Mouse (Mus musculus) embryonic stem cell, embryonic (primary cell): ENCODE measurements around the gene Bhlha15.

Experiments used
- CTCF ChIA-PET, 4 experiments: fragments of 300-600 bp in 2 of 4; fragments of 350-600 bp in 2 of 4; sonication (Branson Sonifier 250); formaldehyde crosslinking; loops; one replicate each; lab custom pipeline; 2022; ENCODE audit warnings: inconsistent platforms in 2 of 4; lab: Charles Lee
- POLR2A ChIA-PET, 4 experiments: fragments of 300-600 bp in 2 of 4; fragments of 350-600 bp in 2 of 4; sonication (Branson Sonifier 250); formaldehyde crosslinking; loops; one replicate each; lab custom pipeline; 2022; ENCODE audit warnings: antibody characterized with exemption in 4 of 4, inconsistent platforms in 1 of 4; lab: Charles Lee

The Bhlha15 gene

DNA sequence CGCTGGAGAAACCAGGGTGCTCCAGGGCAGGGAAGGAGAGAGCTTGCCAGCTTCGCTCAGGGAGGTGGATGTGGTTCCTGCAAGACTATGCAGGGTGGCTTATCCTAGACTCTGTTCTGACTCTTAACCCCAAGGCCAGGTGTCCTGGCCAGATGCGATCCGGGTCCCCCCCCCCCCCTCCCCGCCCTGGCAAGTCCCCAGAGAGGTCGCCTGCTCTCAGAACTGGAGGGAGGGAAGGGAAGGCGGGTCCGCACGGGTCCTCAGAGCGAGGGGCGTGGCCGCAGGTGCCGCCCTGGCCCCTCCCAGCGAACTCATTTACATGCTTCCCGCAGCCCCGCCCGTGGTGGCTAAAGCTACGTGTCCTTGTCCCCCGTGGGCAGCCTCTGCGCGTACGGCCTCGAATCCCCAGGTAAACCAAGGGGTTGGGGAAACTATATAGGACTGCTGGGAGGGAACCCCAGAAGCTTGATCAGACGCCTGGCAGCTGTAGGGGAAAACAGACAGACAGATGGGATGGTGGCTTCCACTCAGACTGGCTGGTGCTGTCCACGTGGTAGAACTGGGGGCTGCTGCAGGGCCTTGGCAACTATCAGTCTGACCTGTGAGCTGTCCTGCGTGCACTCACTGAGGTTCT is at the start of gene Bhlha15:
Gene Bhlha15, plus strand, starts transcription at position 337 of the 634 bp plus-strand sequence.
- CTCF ChIA-PET: interaction anchor here (0.6 to 3.8 kb wide), 11 partner anchors 13 to 289 kb away, joined by 3 to 20 read pairs (median 4); no protein-coding TSS in a partner anchor
- POLR2A ChIA-PET: interaction anchor here (0.6 to 3.2 kb wide), 17 partner anchors 8 to 197 kb away, joined by 3 to 14 read pairs (median 4); partner anchors contain the start of gene Tecpr1 (in 1 of the 4)

DNA sequence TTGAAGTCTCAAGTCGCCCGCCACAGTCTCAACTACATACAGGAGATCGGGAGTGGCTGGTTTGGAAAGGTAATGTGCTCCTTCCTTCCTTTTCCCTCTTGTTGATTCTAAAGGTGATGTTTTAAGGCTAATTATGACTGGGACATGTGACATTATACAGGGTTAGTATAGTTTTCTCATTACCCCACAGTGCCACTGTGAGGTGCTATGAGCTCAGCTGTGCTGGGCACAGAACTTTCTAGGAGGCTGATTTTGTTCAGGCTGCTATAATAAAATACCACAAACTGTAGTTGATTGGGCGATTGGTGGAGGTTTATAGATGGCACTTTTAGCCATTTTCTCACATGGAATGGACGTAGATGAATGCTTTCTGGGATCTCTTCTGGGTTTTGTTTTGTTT is 46.6 kb upstream of the Bhlha15 start:
- ChIA-PET CTCF (interaction anchor here in 3 of 4 experiments (0.8 to 2.0 kb wide), 3 partner anchors 11 to 64 kb away, joined by 3 to 7 read pairs (median 3); no protein-coding TSS in a partner anchor), POLR2A (interaction anchor here in 1 of 4 experiments (0.8 to 1.4 kb wide), 2 partner anchors 11 to 36 kb away, joined by 3 to 4 read pairs; no protein-coding TSS in a partner anchor)

DNA sequence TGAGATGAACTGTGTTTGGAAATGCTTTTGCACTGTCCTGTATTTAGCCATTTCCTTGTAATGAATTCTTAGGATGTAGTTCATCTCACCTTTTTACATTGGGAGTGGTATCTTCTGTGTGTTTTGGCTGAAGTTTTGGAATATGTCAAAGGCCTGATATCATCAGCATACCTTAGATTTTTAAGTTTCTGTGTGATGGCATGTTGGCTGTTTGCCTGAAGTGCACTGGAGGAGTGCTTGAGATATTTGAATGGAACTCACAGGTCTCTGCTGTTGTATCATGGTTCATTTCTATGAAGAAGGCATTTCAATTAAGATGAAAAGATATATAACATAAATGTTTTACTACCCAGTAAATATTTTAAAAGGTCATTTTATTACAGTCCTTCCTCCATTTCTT is 43.2 kb upstream of the Bhlha15 start:
- ChIA-PET CTCF (interaction anchor here in 1 of 4 experiments (0.7 kb wide), 1 partner anchor 29 kb away, joined by 3 read pairs; no protein-coding TSS in a partner anchor), POLR2A (interaction anchor here in 1 of 4 experiments (0.9 to 1.4 kb wide), 3 partner anchors 8 to 31 kb away, joined by 3 read pairs; no protein-coding TSS in a partner anchor)

DNA sequence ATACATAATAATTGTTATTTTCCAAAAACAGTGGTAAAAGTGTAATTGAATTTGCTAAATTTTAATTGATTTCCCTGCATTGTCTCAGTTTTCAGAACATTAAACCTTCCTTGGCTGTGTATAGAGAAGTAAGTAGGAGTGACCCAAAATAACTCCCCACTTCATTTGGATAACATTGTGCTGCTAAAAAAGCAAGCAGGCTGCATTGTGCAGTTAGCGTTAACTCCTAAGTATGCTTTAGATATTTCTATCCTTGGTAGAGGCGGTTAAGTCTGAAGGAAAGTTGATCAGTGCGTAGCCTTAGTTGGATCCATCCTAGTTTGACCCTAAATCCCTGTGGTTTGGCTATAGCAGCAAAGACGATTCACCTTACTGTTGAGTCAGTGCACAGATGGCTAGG is 40.6 kb upstream of the Bhlha15 start:
- POLR2A ChIA-PET: no interaction called here
- CTCF ChIA-PET: interaction anchor here in 2 of 4 experiments (0.6 to 0.8 kb wide), 2 partner anchors 9 to 14 kb away, joined by 3 to 4 read pairs; no protein-coding TSS in a partner anchor

DNA sequence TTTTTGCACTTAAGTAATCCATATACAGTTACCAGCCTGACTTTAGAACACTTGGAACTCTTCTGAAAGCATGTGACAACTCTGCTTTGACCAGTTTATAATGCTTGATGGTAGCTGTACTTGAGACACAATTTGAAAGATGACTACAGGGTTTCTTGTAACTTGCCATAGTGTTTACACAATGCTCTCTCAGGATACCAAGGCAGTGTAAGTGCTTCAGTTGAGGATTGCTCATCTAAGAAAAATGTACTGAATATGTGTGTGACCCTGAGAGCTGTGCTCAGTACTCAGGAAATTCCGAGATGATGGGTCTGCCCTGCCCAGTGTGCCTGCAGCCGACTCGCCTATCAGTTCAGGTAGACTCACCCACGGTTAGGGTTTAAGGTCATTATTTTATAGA is 38.8 kb upstream of the Bhlha15 start:
- CTCF ChIA-PET: interaction anchor here in 3 of 4 experiments (0.9 to 1.9 kb wide), 4 partner anchors 15 to 111 kb away, joined by 3 to 4 read pairs (median 4); no protein-coding TSS in a partner anchor
- POLR2A ChIA-PET: interaction anchor here in 3 of 4 experiments (0.6 to 1.5 kb wide), 3 partner anchors 88 to 647 kb away, joined by 3 to 4 read pairs (median 4); partner anchors contain the start of gene Ccz1 (in 1 of the 3)

DNA sequence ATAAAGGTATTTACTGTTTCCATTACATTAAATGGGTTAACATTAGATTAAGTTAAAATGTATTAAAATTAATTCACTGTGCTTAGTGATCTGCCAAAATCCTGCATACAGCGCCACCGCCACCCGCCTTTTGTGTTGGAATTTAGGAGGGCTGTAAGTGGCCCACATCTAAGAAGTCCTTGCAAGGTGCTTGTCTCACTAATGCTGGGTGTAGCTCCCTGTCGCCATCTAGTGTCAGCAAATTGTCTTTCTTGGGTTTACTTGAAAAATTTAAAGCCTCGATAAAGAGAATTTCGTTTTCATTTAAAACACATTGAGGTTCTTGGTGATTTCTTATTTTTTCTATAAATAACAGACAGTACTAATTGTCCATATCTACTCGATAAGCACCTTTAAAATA is 35.6 kb upstream of the Bhlha15 start:
- ChIA-PET POLR2A (interaction anchor here in 3 of 4 experiments (0.5 to 2.0 kb wide), 16 partner anchors 8 to 137 kb away, joined by 3 to 6 read pairs (median 4); no protein-coding TSS in a partner anchor), CTCF (interaction anchor here (0.6 to 2.7 kb wide), 35 partner anchors 10 to 483 kb away, joined by 3 to 14 read pairs (median 4); partner anchors contain the start of gene Lmtk2 (in 1 of the 4))

DNA sequence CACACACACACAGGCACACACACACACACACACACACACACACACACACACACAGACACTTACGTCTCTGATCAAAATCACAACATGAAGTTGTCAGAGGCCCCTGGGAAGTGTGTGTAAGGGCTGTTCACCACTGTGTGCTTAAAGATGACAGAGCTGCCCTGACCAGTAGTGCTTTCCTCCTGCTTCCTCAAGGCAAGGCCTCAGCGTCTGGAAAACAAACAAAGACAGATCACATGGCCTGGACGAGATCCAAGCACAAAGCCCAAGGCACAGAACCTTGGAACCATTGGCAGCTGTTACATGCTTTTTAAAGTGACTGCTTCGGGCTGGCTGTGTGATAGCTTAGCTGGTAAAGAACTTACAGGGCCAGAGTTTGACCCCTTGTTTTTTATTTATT is 31.5 kb upstream of the Bhlha15 start:
- CTCF ChIA-PET: interaction anchor here (0.5 to 1.5 kb wide), 6 partner anchors 9 to 795 kb away, joined by 3 to 4 read pairs (median 4); no protein-coding TSS in a partner anchor
- POLR2A ChIA-PET: interaction anchor here in 2 of 4 experiments (0.8 to 1.8 kb wide), 4 partner anchors 10 to 27 kb away, joined by 3 to 4 read pairs (median 4); no protein-coding TSS in a partner anchor

DNA sequence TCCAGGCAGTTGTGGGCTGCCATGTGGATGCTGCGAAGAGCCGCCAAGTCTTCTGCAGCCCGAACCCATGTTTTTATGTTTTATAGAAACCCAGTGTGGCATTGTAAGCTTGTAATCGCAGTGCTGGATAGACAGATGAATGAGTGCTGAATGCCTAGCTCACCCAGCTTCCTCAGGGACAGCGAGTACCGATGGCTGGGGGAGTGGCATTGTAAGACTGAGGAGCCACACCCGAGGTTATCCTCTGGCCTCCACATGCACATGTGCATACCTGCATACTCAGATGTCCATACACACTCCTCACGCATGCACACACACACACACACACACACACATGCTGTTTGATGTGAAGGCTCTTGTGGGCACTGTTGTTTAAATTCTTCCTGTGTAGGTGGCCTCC is 30.9 kb upstream of the Bhlha15 start:
- CTCF ChIA-PET: interaction anchor here (0.5 to 1.5 kb wide), 6 partner anchors 10 to 796 kb away, joined by 3 to 4 read pairs (median 4); no protein-coding TSS in a partner anchor
- POLR2A ChIA-PET: interaction anchor here in 2 of 4 experiments (0.6 to 1.8 kb wide), 6 partner anchors 11 to 1010 kb away, joined by 3 to 4 read pairs (median 4); no protein-coding TSS in a partner anchor

DNA sequence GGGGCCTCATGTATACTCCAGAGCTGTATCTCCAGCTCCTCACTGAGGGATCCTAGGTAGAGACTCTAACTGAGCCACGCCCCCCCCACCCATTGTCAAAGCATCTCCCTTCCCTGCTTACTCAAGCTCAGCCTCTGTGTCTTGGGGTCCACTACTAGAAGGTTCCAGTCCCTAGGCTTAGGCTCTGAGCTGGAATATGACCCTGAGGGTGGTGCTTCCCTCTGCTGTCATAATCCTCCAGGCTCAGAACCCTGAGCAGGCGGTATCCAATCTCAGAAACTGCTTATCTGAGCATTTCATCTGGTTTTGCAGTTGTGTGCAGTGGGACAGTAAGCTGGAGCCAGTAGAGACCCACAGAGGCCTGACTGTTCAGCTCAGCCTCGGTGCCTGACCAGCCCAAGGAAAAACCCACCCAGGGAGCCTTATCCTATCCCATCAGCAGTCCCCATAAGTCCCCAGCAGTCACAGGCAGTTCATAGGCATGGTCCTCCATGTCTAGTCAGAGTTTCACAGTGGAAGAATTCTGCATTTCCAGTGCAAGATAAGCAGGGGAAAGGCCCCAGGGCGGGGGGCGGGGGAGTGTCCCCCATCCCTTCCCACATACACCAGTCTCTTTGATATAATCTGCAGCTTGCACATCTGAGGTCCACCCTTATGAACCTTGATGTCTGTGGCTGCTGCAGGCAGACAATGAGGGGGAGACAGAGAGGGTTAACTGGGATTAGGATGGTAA is 27.8 kb upstream of the Bhlha15 start:
- ChIA-PET POLR2A (interaction anchor here in 2 of 4 experiments (0.5 to 2.5 kb wide), 10 partner anchors 8 to 193 kb away, joined by 3 to 7 read pairs (median 4); no protein-coding TSS in a partner anchor), CTCF (interaction anchor here (0.7 to 1.8 kb wide), 4 partner anchors 9 to 111 kb away, joined by 3 to 7 read pairs (median 4); no protein-coding TSS in a partner anchor)

DNA sequence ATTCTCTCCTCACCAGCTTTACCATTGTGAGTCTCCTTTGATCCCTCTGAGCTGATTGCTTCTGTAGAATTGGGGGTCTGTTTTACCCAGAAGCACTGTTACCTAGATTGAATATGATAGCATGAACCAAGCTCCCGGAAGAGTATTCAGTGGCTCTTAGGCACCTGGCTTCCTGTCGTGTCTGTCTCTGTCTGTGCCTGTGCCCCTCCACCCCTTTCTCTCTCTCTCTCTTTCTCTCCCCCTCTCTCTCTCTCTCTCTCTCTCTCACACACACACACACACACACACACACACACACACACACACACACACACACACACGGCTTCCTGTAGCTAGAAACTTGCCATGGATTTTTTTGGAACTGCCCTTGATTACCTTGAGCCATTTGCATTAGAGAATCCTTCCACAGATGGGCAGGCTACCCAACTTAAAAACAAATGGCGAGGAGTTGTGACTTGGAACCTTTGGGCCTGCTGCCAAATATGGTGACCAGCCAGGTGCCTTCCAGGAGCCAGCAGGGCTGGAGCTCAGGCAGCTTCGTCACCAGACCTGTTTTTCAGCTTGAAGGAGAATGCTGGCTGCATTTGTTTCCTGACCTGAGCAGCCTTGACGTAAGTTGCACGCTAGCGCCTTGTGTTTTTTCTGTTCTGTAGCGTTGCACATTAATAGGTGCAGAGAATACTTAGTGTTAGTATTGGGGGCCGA is 27.1 kb upstream of the Bhlha15 start:
- ChIA-PET POLR2A (interaction anchor here in 3 of 4 experiments (0.5 to 2.5 kb wide), 8 partner anchors 9 to 192 kb away, joined by 3 to 7 read pairs (median 4); no protein-coding TSS in a partner anchor), CTCF (interaction anchor here (0.7 to 1.8 kb wide), 5 partner anchors 10 to 122 kb away, joined by 3 to 7 read pairs (median 4); no protein-coding TSS in a partner anchor)

DNA sequence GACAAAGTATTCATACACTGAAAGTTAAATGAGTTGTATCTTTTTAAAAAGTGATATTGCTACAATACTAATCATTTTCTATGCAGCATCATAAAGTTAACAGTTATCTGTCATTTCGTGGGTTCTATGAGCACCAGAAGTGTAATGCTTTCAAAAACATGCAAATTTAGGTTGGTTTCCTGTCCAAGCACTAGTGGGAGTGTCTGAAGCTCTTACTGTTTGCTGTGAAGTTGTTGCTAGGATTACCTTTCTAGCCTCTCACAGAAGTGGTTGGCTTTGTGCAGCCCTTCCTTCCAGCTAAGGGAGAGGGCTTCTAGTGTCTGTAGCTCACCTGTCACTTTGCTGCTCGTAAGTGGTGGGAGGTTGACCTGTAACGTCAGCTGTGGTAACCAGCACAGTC is 24.3 kb upstream of the Bhlha15 start:
- ChIA-PET CTCF (interaction anchor here (0.6 to 2.2 kb wide), 5 partner anchors 9 to 138 kb away, joined by 3 to 6 read pairs (median 4); no protein-coding TSS in a partner anchor), POLR2A (interaction anchor here in 2 of 4 experiments (1.0 to 1.2 kb wide), 2 partner anchors 17 to 42 kb away, joined by 3 read pairs; no protein-coding TSS in a partner anchor)

DNA sequence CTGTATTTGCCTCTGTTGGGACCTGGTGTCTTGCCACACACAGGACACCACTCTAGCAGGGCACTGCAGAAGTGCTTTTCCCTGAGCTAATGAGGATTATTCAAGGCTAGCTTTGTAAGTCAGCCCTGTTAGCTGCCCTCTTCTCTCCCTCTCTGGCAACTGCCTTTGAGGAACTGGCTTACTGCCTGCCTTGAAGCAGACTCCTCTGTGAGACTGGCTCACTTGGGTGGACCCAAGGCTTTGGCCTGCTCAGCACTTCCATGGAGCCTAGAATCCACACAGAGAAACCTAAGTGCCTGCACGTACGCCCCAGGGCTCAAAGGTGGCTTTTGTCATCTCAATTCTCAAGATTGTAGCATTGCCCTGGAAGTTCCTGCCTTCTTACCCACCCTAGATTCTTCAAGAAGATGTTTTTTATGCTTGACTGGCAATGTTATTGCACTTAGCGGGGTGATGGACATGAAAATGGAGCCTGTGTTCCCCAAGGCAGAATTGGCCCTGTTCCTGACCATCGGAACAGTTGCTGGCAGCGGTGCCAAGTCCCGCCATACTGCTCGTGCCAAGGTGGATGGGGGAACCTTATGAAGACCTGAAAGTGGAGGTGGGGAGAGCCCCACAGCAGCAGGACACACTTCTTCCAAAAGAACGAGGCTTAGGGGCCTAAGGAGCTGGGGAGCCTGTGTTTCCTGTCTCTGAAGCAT is 20.7 kb upstream of the Bhlha15 start:
- ChIA-PET CTCF (no interaction called here), POLR2A (interaction anchor here in 1 of 4 experiments (0.6 kb wide), 1 partner anchor 183 kb away, joined by 7 read pairs; no protein-coding TSS in a partner anchor)

DNA sequence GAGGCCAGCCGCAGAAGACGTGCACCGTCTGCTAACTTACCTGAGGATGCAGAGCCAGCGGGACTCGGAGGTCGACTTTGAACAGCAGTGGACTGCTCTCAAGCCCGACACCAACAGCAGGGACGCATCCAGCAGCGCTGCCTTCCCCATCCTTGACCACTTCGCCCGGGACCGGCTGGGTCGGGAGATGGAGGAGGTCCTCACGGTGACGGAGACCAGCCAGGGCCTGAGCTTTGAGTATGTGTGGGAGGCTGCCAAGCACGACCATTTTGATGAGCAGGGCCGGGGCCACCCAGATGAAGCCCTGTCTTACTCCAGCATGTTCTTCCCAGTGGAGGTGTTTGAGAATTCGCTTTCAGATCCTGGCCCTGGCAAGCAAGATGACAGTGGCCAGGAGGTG is 16.4 kb upstream of the Bhlha15 start:
- CTCF ChIA-PET: interaction anchor here in 1 of 4 experiments (0.6 kb wide), 1 partner anchor 561 kb away, joined by 3 read pairs; no protein-coding TSS in a partner anchor
- POLR2A ChIA-PET: interaction anchor here in 1 of 4 experiments (1.2 kb wide), 1 partner anchor 17 kb away, joined by 5 read pairs; no protein-coding TSS in a partner anchor

DNA sequence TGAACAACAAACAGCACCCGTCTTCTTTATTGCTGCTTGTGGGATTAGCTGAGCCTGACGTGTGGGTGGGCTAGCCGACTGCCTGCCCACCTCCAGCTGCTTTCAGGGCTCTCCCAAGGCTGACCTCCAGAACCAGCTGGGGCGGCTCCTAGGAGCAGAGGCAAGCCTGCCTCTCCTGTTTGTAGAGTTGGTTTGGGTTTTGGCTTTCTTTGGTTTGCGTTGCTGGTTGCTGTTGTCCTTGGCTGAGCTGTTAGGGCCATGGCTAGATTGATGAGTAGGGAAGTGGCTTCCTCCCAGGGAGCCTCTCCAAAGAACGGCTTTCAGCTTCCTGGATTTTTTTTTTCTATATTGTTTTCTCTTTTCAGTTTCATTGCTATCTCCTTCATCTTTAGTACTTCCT is 11.9 kb upstream of the Bhlha15 start:
- CTCF ChIA-PET: interaction anchor here in 1 of 4 experiments (0.6 kb wide), 1 partner anchor 831 kb away, joined by 3 read pairs; no protein-coding TSS in a partner anchor
- POLR2A ChIA-PET: interaction anchor here in 2 of 4 experiments (0.7 to 1.4 kb wide), 3 partner anchors 11 to 24 kb away, joined by 3 to 6 read pairs (median 4); partner anchors contain the start of gene Bhlha15 (in 1 of the 2)

DNA sequence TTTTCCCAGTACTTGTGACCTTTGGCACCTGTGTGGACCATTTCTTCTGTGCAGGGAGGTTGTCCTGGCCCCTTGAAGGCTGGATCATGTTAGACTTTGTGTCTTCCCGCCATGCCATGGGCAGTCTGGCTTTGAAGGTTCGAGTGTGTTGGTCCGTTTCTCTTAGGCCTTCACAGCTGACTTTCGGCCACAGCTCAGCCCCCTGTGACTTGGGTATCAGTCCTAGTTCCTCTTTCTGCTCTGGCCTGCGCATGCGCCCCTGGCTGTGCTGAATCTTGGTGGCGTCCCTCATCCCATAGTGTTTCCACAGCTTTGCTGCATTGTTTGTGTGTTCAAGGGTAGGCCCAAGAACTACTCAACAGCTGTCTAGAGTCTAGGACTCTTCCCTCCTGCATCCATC is 8.8 kb upstream of the Bhlha15 start:
- POLR2A ChIA-PET: interaction anchor here in 2 of 4 experiments (0.6 to 2.6 kb wide), 8 partner anchors 9 to 293 kb away, joined by 3 to 14 read pairs (median 4); partner anchors contain the start of genes Bhlha15 (in 2 of the 2) and Tecpr1 (in 1 of the 2)
- CTCF ChIA-PET: interaction anchor here in 2 of 4 experiments (1.3 to 1.6 kb wide), 2 partner anchors 26 kb away, joined by 3 to 4 read pairs; no protein-coding TSS in a partner anchor
